Mouse (Mus musculus) ES-E14 (cell line): ENCODE results near the gene Cd180.

ENCODE experiments used
- MAFK ChIP-seq: IDR thresholded peaks from 2 replicates; pipeline ENCODE4 v1.6.1; 2014; ENCODE audit warnings: mild to moderate bottlenecking, low read depth, low read length, inconsistent platforms; ENCODE audit not compliant: insufficient read depth
- ZC3H11A ChIP-seq: IDR thresholded peaks from 2 replicates; pipeline ENCODE4 v1.6.1; 2012; ENCODE audit warnings: low read depth, mild to moderate bottlenecking, inconsistent platforms, low read length, borderline replicate concordance

- TF ChIP-seq MAFK = no peak
- TF ChIP-seq ZC3H11A = no peak
These were observed 19.3 kb upstream of the Cd180 start for GRCm38 (mm10) chr13:102674083-102674482.
